Mouse (Mus musculus): ENCODE results near the gene Abhd12b. TPM values are rescaled to one million over a fixed set of nuclear protein-coding genes. Genes with fewer than 3 reads are reported as not detected.

Gene Abhd12b
- polyA plus RNA-seq (2015; fragmentation: Nextera tagmentation; extraction: Ambion mirVana): 0.12 TPM in 1 of 2 replicates, not detected in the other

- Histone ChIP-seq H3K27ac (no peak within 1 kb of the TSS), H3K9ac (no peak within 1 kb of the TSS), H3K27me3 (no peaks in the 10 kb centered on the region), H3K36me3 (no peaks in the 10 kb centered on the region), H3K4me1 (replicated peaks) (peaks cover 4% of the 10 kb centered on the region), H3K9me3 (no peaks in the 10 kb centered on the region), H3K4me3 (no peak within 1 kb of the TSS), H3K4me2 (no peak within 1 kb of the TSS)
- ATAC-seq (ENCODE audit: low FRiP score): no peak
- WGBS: 49% methylated on average over 3 of the region's 3 CpGs
Measured at GRCm38 (mm10) chr12:70153842-70154241, at the start of gene Abhd12b. Abhd12b (plus strand) TSS chr12:70154142.

DNA sequence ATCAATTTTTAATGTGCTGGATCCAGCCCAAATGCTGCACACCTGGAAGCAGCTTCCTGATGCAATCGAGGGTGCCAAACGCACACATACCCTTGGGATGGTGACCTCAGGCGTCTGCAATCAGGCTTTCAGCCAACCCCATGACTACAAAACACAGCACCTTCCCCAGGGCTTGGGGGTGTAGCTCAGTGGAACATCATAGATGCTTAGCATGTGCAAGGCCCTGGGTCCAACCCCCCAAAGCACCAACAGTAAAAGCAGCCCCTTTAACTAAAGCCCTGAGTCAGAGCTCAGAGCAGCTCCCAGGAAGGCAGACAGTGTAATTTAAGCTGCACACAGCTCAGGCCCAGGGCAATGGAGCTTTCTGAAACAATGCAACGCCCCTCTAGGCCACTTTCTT, 49.7 kb upstream of the Abhd12b start:
- WGBS: 47% methylated on average over 4 of the region's 4 CpGs
- peaks cover 9% of the 10 kb centered on the region for H3K36me3 ChIP-seq
- peak overlapping the region; percentile 52; the same call in 1 of the 2 replicates for H3K27ac ChIP-seq
- no peak overlapping the region for H3K4me2 ChIP-seq
- H3K9ac ChIP-seq: 0 out of 2 replicates have a peak overlapping the region, but pooled peaks have one; percentile 5
- H3K4me3 ChIP-seq: no peak overlapping the region
- no peaks in the 10 kb centered on the region for H3K27me3 ChIP-seq
- H3K9me3 ChIP-seq: no peaks in the 10 kb centered on the region
- ATAC-seq (ENCODE audit: low FRiP score): no peak
- peaks cover 66% of the 10 kb centered on the region for H3K4me1 ChIP-seq (replicated peaks)

GRCm38 (mm10) chr12:70104776-70105420, 49.0 kb upstream of the Abhd12b start:
- no peak for ATAC-seq (ENCODE audit: low FRiP score)
- H3K27me3 ChIP-seq: no peaks in the 10 kb centered on the region
- no peaks in the 10 kb centered on the region for H3K9me3 ChIP-seq
- peaks cover 73% of the 10 kb centered on the region for H3K4me1 ChIP-seq (replicated peaks)
- H3K36me3 ChIP-seq: peaks cover 9% of the 10 kb centered on the region
- peak overlapping the region; percentile 52; the same call in 1 of the 2 replicates for H3K27ac ChIP-seq
- 15% methylated on average over 5 of the region's 5 CpGs for WGBS
- H3K4me2 ChIP-seq: no peak overlapping the region
- no peak overlapping the region for H3K9ac ChIP-seq
- no peak overlapping the region for H3K4me3 ChIP-seq

DNA sequence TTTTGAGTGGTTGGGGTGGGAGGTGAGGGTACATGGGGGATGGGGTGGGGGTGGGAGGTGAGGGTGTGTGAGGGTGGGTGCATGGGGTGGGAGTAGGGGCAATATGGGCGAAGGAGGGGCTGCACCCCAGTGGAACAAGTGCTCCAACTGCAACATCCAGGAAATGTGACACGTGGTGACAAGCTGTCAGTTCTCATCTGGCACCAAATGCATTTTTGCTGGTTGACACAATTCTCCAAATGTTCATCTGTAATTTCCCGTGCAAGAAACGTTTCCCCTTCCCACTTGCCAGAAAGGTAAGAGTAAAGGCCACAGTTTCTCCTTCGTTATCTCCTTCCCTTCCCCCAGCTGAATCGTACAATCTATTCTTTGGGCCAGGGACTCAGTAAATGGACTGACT, 48.1 kb upstream of the Abhd12b start:
- no peaks in the 10 kb centered on the region for H3K27me3 ChIP-seq
- no peak overlapping the region for H3K4me2 ChIP-seq
- no peak overlapping the region for H3K27ac ChIP-seq
- H3K9ac ChIP-seq: no peak overlapping the region
- H3K4me3 ChIP-seq: no peak overlapping the region
- H3K4me1 ChIP-seq (replicated peaks): peaks cover 82% of the 10 kb centered on the region
- H3K36me3 ChIP-seq: peaks cover 9% of the 10 kb centered on the region
- no peaks in the 10 kb centered on the region for H3K9me3 ChIP-seq
- WGBS: 54% methylated on average over 6 of the region's 6 CpGs
- ATAC-seq (ENCODE audit: low FRiP score): no peak

DNA sequence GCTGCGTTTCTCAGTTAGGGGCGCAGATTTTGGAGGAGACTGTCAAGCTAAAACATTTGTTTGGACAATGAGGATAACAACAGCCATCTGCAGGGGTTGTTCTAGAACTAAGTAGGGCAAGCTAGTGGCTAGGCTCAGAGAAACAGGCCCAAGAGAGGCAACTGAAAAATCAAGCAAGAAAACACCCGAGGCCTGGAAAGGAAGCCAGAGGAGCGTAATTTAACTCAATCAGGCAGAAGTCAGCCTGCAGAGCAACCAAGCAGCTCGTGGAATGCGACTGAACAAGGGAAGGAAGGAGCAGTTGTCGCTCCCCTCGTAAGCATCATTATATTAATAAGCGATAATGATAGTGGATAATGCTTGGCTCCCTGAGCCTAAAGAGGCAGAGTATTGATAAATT, 47.4 kb upstream of the Abhd12b start:
- H3K9ac ChIP-seq: no peak overlapping the region
- H3K27ac ChIP-seq: peak overlapping the region; percentile 71
- H3K4me3 ChIP-seq: no peak overlapping the region
- no peak overlapping the region for H3K4me2 ChIP-seq
- no peak for ATAC-seq (ENCODE audit: low FRiP score)
- H3K36me3 ChIP-seq: peaks cover 8% of the 10 kb centered on the region
- H3K9me3 ChIP-seq: no peaks in the 10 kb centered on the region
- WGBS: 43% methylated on average over 9 of the region's 9 CpGs
- H3K27me3 ChIP-seq: no peaks in the 10 kb centered on the region
- peaks cover 80% of the 10 kb centered on the region for H3K4me1 ChIP-seq (replicated peaks)

DNA sequence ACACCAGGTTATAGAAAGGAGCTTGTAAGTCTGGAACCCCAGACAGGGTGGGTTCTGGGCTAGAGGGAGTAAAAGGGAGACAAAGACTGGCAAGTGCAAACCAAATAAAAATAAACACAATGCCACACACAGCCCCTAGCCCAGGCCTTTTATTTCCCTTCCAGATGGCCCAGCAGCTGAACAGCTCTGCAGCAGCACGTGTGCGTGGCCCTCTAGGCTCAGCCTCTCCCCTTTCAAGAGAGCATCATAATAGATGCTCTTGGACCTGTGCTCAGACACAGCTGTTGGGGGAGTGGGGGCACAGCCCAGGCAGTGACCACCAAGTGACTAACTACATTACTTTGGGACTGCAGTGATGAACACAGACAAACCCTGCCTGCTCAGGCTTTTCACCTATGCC, 45.8 kb upstream of the Abhd12b start:
- ATAC-seq (ENCODE audit: low FRiP score): 0 out of 2 replicates have a peak, but pooled peaks have one; percentile 5
- Histone ChIP-seq H3K9me3 (no peaks in the 10 kb centered on the region), H3K27ac (peak overlapping the region; percentile 61), H3K27me3 (no peaks in the 10 kb centered on the region), H3K4me2 (peak overlapping the region; percentile 73), H3K9ac (0 out of 2 replicates have a peak overlapping the region, but pooled peaks have one; percentile 19), H3K4me1 (replicated peaks) (peaks cover 82% of the 10 kb centered on the region), H3K4me3 (no peak overlapping the region), H3K36me3 (no peaks in the 10 kb centered on the region)
- WGBS: 13% methylated on average over 2 of the region's 2 CpGs

GRCm38 (mm10) chr12:70109921-70110320, 44.0 kb upstream of the Abhd12b start:
- no peak for ATAC-seq (ENCODE audit: low FRiP score)
- peak overlapping the region; percentile 82 for H3K4me3 ChIP-seq
- H3K36me3 ChIP-seq: no peaks in the 10 kb centered on the region
- peak overlapping the region; percentile 94 for H3K9ac ChIP-seq
- H3K9me3 ChIP-seq: no peaks in the 10 kb centered on the region
- 0 out of 2 replicates have a peak, but pooled peaks cover 3% of the 10 kb centered on the region for H3K27me3 ChIP-seq
- H3K27ac ChIP-seq: peak overlapping the region; percentile 94; the same call in 1 of the 2 replicates
- WGBS: 39% methylated on average over 6 of the region's 6 CpGs
- H3K4me1 ChIP-seq (replicated peaks): peaks cover 66% of the 10 kb centered on the region
- H3K4me2 ChIP-seq: peak overlapping the region; percentile 73

GRCm38 (mm10) chr12:70110375-70111116, 43.4 kb upstream of the Abhd12b start:
- Histone ChIP-seq H3K9me3 (no peaks in the 10 kb centered on the region), H3K27me3 (0 out of 2 replicates have a peak, but pooled peaks cover 8% of the 10 kb centered on the region), H3K9ac (peak overlapping the region; percentile 94), H3K36me3 (no peaks in the 10 kb centered on the region), H3K4me1 (replicated peaks) (peaks cover 60% of the 10 kb centered on the region), H3K27ac (peak overlapping the region; percentile 94), H3K4me2 (peak overlapping the region; percentile 73), H3K4me3 (peak overlapping the region; percentile 82)
- ATAC-seq (ENCODE audit: low FRiP score): peak; percentile 1; the same call in 1 of the 2 replicates
- 9% methylated on average over 23 of the region's 23 CpGs for WGBS

DNA sequence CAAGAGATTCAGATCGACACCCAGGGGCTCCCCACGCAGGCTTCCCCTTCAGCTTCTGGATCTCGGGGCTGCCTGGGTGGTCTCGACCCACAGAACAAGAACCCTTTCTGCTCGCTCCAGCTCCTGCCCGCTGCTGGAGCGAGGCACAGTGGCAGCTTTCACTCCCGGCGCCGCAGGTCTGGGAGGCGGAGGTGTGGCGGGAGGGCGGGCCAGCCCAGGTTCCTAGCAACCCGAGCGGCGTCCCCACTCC, 42.9 kb upstream of the Abhd12b start:
- ATAC-seq (ENCODE audit: low FRiP score): peak; percentile 65; the same call in 1 of the 2 replicates

GRCm38 (mm10) chr12:70111367-70112089, 42.4 kb upstream of the Abhd12b start:
- Histone ChIP-seq H3K36me3 (no peaks in the 10 kb centered on the region), H3K4me3 (peak overlapping the region; percentile 82), H3K27ac (peak overlapping the region; percentile 94), H3K4me2 (peak overlapping the region; percentile 73), H3K9me3 (no peaks in the 10 kb centered on the region), H3K9ac (peak overlapping the region; percentile 94), H3K27me3 (0 out of 2 replicates have a peak, but pooled peaks cover 9% of the 10 kb centered on the region), H3K4me1 (replicated peaks) (peaks cover 50% of the 10 kb centered on the region)
- under 1% methylated on average over 87 of the region's 101 CpGs for WGBS
- ATAC-seq (ENCODE audit: low FRiP score): peak; percentile 84

More for the DNA sequence above, 42.9 kb upstream of the Abhd12b start:
- WGBS: under 1% methylated on average over 16 of the region's 16 CpGs
- H3K4me1 ChIP-seq (replicated peaks): peaks cover 55% of the 10 kb centered on the region
- H3K9me3 ChIP-seq: no peaks in the 10 kb centered on the region
- no peaks in the 10 kb centered on the region for H3K36me3 ChIP-seq
- H3K9ac ChIP-seq: peak overlapping the region; percentile 94
- H3K27me3 ChIP-seq: 0 out of 2 replicates have a peak, but pooled peaks cover 9% of the 10 kb centered on the region
- H3K4me2 ChIP-seq: peak overlapping the region; percentile 73
- H3K27ac ChIP-seq: peak overlapping the region; percentile 94
- peak overlapping the region; percentile 82 for H3K4me3 ChIP-seq

DNA sequence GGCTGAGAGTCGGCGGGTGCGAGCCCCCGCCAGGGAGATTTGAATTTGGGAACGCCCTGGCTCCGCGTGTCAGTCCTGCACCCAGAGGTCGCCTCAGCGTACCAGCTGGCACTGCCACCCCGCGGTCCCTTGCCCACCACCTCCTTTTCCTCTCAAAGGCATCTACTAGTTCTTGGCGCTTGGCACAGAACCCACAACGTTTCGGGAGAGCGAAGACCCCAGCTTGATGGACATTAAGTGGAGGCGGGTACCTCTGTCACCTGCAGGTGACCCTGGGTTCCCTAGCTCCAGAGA, 41.9 kb upstream of the Abhd12b start:
- Histone ChIP-seq H3K4me3 (peak overlapping the region; percentile 82), H3K4me1 (replicated peaks) (peaks cover 45% of the 10 kb centered on the region), H3K4me2 (peak overlapping the region; percentile 73), H3K9me3 (no peaks in the 10 kb centered on the region), H3K36me3 (no peaks in the 10 kb centered on the region), H3K27ac (peak overlapping the region; percentile 94), H3K27me3 (0 out of 2 replicates have a peak, but pooled peaks cover 9% of the 10 kb centered on the region), H3K9ac (peak overlapping the region; percentile 94)
- ATAC-seq (ENCODE audit: low FRiP score): peak; percentile 50
- WGBS: 5% methylated on average over 14 of the region's 16 CpGs

GRCm38 (mm10) chr12:70113351-70113750, 40.6 kb upstream of the Abhd12b start, which contains the start of gene Nin:
Nin (minus strand) TSS chr12:70113717.
- Histone ChIP-seq H3K4me2 (peak within 1 kb of the TSS; percentile 73), H3K4me1 (replicated peaks) (peaks cover 32% of the 10 kb centered on the region), H3K4me3 (no peak within 1 kb of the TSS), H3K9me3 (no peaks in the 10 kb centered on the region), H3K27me3 (0 out of 2 replicates have a peak, but pooled peaks cover 9% of the 10 kb centered on the region), H3K9ac (no peak within 1 kb of the TSS), H3K36me3 (no peaks in the 10 kb centered on the region), H3K27ac (no peak within 1 kb of the TSS; the same call in 1 of the 2 replicates)
- WGBS: 58% methylated on average over 11 of the region's 11 CpGs
- no peak for ATAC-seq (ENCODE audit: low FRiP score)
